Mouse (Mus musculus): ENCODE data around the gene Eng.

- no peak for TF ChIP-seq CTCF (IDR thresholded peaks at IDR 0.05; ENCODE audit: borderline replicate concordance, extremely low read depth, insufficient read depth, insufficient read length)
- no peak for TF ChIP-seq POLR2A (IDR thresholded peaks at IDR 0.05; ENCODE audit: borderline replicate concordance, extremely low read depth, insufficient read depth, insufficient read length, poor library complexity, severe bottlenecking)
These were observed 18.3 kb upstream of the Eng start for GRCm38 (mm10) chr2:32628044-32628550.

All from brain, embryonic 14.5 days (tissue).